10 mouse cellular contexts compared by ENCODE assay signal in the genomic region with DNA sequence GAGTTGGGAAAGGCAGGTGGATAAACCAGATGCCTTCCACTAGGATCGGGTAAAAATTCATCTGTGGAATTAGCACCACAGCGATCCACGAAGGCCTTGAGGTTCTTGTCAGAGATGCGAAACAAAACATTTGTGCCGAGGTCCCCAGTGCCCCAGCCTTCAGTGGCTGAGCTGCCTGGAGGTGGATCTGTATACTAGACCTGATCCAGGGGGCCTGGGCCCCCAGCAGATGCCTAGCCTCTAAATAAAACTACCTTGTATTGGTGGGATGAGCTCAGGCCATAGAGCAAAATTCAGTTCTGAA.
A peak's percentile ranks its signal among the peaks of the same experiment; 100 is the strongest.
DNase-seq lines count a peak whose midpoint lies in the region; ATAC-seq lines count a peak whose summit lies in the region.
"Had no signal": no experiment of that assay in that cellular context is flagged by ENCODE, and none has a peak within 500 bp of the region (broad histone marks: within the 10 kb centered on the region; RNA-seq: fewer than 3 reads in every experiment).

No protein-coding gene starts in this region.

- no peak overlapping the region for H3K9ac ChIP-seq in kidney, embryonic 16.5 days (replicated peaks; ENCODE audit: low read length)
- peak overlapping the region; percentile 59 for H3K9ac ChIP-seq in forebrain, embryonic 12.5 days
- H3K9ac ChIP-seq in neural tube, embryonic 15.5 days (replicated peaks): peak overlapping the region; percentile 29

- no peak overlapping the region for H3K4me3 ChIP-seq in kidney, embryonic 16.5 days (ENCODE audit: low read length)
- no peak overlapping the region for H3K4me3 ChIP-seq in forebrain, embryonic 12.5 days (replicated peaks)
- H3K4me3 ChIP-seq in limb, embryonic 10.5 days: no peak overlapping the region
- no peak overlapping the region for H3K4me3 ChIP-seq in neural tube, embryonic 15.5 days (replicated peaks)

- no peak for ATAC-seq in kidney, embryonic 16.5 days (ENCODE audit: low FRiP score, low TSS enrichment)
- no peak for ATAC-seq in forebrain, embryonic 12.5 days (ENCODE audit: low FRiP score)
- no peak for ATAC-seq in neural tube, embryonic 15.5 days (ENCODE audit: low FRiP score)
- ATAC-seq in activated CD4-positive, CD25-positive, alpha-beta regulatory T cell, adult 4 months: no peak

- no peaks in the 10 kb centered on the region for H3K36me3 ChIP-seq in kidney, embryonic 16.5 days (ENCODE audit: insufficient read depth, low read length)
- no peaks in the 10 kb centered on the region for H3K36me3 ChIP-seq in forebrain, embryonic 12.5 days (replicated peaks)
- H3K36me3 ChIP-seq in limb, embryonic 10.5 days: no peaks in the 10 kb centered on the region
- no peaks in the 10 kb centered on the region for H3K36me3 ChIP-seq in neural tube, embryonic 15.5 days
- H3K36me3 ChIP-seq: G1E had no signal

- DNase-seq in kidney, adult 11 months: no peak
- no peak for DNase-seq in limb, embryonic 10.5 days (ENCODE audit: low spot score)
- DNase-seq in thymus, postnatal 4 days: no peak
- no peak for DNase-seq in kidney, adult 9 months
- DNase-seq: adrenal gland, postnatal 25 days had no signal

- H3K4me2 ChIP-seq in kidney, embryonic 16.5 days (replicated peaks; ENCODE audit: low read depth, low read length): 0 out of 2 replicates have a peak overlapping the region, but pooled peaks have one; percentile 22
- no peak overlapping the region for H3K4me2 ChIP-seq in forebrain, embryonic 12.5 days
- H3K4me2 ChIP-seq in neural tube, embryonic 15.5 days: peak overlapping the region; percentile 77

- H3K9me3 ChIP-seq in kidney, embryonic 16.5 days (ENCODE audit: low read length): no peaks in the 10 kb centered on the region
- H3K9me3 ChIP-seq in forebrain, embryonic 12.5 days: no peaks in the 10 kb centered on the region
- no peaks in the 10 kb centered on the region for H3K9me3 ChIP-seq in limb, embryonic 10.5 days (replicated peaks)
- no peaks in the 10 kb centered on the region for H3K9me3 ChIP-seq in neural tube, embryonic 15.5 days (replicated peaks)

- H3K27me3 ChIP-seq in kidney, embryonic 16.5 days (ENCODE audit: insufficient read depth, low read length): no peaks in the 10 kb centered on the region
- H3K27me3 ChIP-seq in forebrain, embryonic 12.5 days: peaks cover 35% of the 10 kb centered on the region
- H3K27me3 ChIP-seq in limb, embryonic 10.5 days (ENCODE audit: low read depth, poor library complexity, severe bottlenecking): no peaks in the 10 kb centered on the region
- H3K27me3 ChIP-seq in neural tube, embryonic 15.5 days (replicated peaks): no peaks in the 10 kb centered on the region

- WGBS in kidney, embryonic 16.5 days: 53% methylated on average over 5 of the region's 5 CpGs
- 31% methylated on average over 5 of the region's 5 CpGs for WGBS in forebrain, embryonic 12.5 days
- 24% methylated on average over 5 of the region's 5 CpGs for WGBS in limb, embryonic 10.5 days
- WGBS in neural tube, embryonic 15.5 days: 36% methylated on average over 5 of the region's 5 CpGs

- H3K4me1 ChIP-seq in kidney, embryonic 16.5 days (ENCODE audit: insufficient read depth, low read length): peaks cover 89% of the 10 kb centered on the region
- peaks cover 93% of the 10 kb centered on the region for H3K4me1 ChIP-seq in forebrain, embryonic 12.5 days
- peaks cover 100% of the 10 kb centered on the region for H3K4me1 ChIP-seq in limb, embryonic 10.5 days
- peaks cover 83% of the 10 kb centered on the region for H3K4me1 ChIP-seq in neural tube, embryonic 15.5 days

- no peak overlapping the region for H3K27ac ChIP-seq in kidney, embryonic 16.5 days (ENCODE audit: low read length)
- peak overlapping the region; percentile 94 for H3K27ac ChIP-seq in forebrain, embryonic 12.5 days
- peak overlapping the region; percentile 100 for H3K27ac ChIP-seq in limb, embryonic 10.5 days
- H3K27ac ChIP-seq in neural tube, embryonic 15.5 days (replicated peaks): peak overlapping the region; percentile 86
